Mouse (Mus musculus) MEL (cell line): ENCODE measurements at regions not wholly inside any gene's neighbourhood (a gene's known extent, or its start where the extent isn't known, plus 50 kb on each side); places are given as distances from the start of the nearest gene placed in this dataset.

Source experiments
- DNase-seq: peaks from one replicate; pipeline ENCODE4 v3.0.0; 2011; ENCODE audit warnings: low read depth, low spot score
- H3K27ac ChIP-seq: 2 replicates; pipeline ENCODE4 v1.5.1; 2012; ENCODE audit warnings: low read depth, mild to moderate bottlenecking, control low read depth, low read length, moderate library complexity; ENCODE audit not compliant: control insufficient read depth
- H3K27me3 ChIP-seq, 2 experiments: fragments of 150-350 bp in 1 of 2; sonication (generic) in 1 of 2; 2 replicates each; pipeline ENCODE4 v1.6.1; 2012; ENCODE audit warnings: low read length in 2 of 2, mild to moderate bottlenecking in 2 of 2, improper control_type of control experiment in 1 of 2, moderate library complexity in 1 of 2; ENCODE audit not compliant: insufficient read depth in 2 of 2, control insufficient read depth in 1 of 2
- H3K36me3 ChIP-seq, 2 experiments: 2 replicates each; pipeline ENCODE4 v1.6.1; 2012 to 2014; ENCODE audit warnings: low read length in 2 of 2, improper control_type of control experiment in 1 of 2, inconsistent platforms in 1 of 2, mild to moderate bottlenecking in 1 of 2; ENCODE audit not compliant: insufficient read depth in 2 of 2, control insufficient read depth in 1 of 2
- H3K4me1 ChIP-seq, 2 experiments: fragments of 150-350 bp in 1 of 2; sonication (generic) in 1 of 2; 2 replicates each; pipeline ENCODE4 v1.6.1; 2012; ENCODE audit warnings: low read length in 2 of 2, improper control_type of control experiment in 1 of 2, mild to moderate bottlenecking in 1 of 2; ENCODE audit not compliant: insufficient read depth in 2 of 2, control insufficient read depth in 1 of 2
- H3K4me3 ChIP-seq, 2 experiments: fragments of 150-350 bp in 1 of 2; sonication (generic) in 1 of 2; 2 replicates each; pipeline ENCODE4 v1.5.1; 2012; ENCODE audit warnings: low read depth in 2 of 2, low read length in 2 of 2, mild to moderate bottlenecking in 2 of 2, moderate library complexity in 2 of 2, control low read depth in 1 of 2, improper control_type of control experiment in 1 of 2; ENCODE audit not compliant: control insufficient read depth in 1 of 2, insufficient read depth in 1 of 2
- H3K79me2 ChIP-seq: 2 replicates; pipeline ENCODE4 v1.6.1; 2012; ENCODE audit warnings: mild to moderate bottlenecking, low read length, moderate library complexity; ENCODE audit not compliant: control insufficient read depth, poor library complexity, insufficient read depth
- H3K9ac ChIP-seq: 2 replicates; pipeline ENCODE4 v1.6.1; 2012; ENCODE audit warnings: low read depth, mild to moderate bottlenecking, control low read depth, low read length, moderate library complexity; ENCODE audit not compliant: control insufficient read depth, poor library complexity, severe bottlenecking
- H3K9me3 ChIP-seq: fragments of 150-350 bp; sonication (generic); replicated peaks from 2 replicates; pipeline ENCODE4 v1.6.1; 2012; ENCODE audit warnings: mild to moderate bottlenecking, low read length, improper control_type of control experiment, moderate library complexity; ENCODE audit not compliant: insufficient read depth
- BHLHE40 ChIP-seq: IDR thresholded peaks from 2 replicates; pipeline ENCODE4 v1.6.1; 2012; ENCODE audit warnings: low read depth, mild to moderate bottlenecking, inconsistent platforms, low read length, improper control_type of control experiment, borderline replicate concordance
- CTCF ChIP-seq, 3 experiments: IDR thresholded peaks in 2 of 3; conservative IDR thresholded peaks in 1 of 3; 2 replicates each; pipeline ENCODE4 v1.5.1; 2011 to 2012; ENCODE audit warnings: low read length in 3 of 3, low read depth in 2 of 3, mild to moderate bottlenecking in 2 of 3, improper control_type of control experiment in 1 of 3, inconsistent platforms in 1 of 3, mixed read lengths in 1 of 3, moderate library complexity in 1 of 3; ENCODE audit not compliant: control insufficient read depth in 1 of 3, insufficient read depth in 1 of 3, poor library complexity in 1 of 3, severe bottlenecking in 1 of 3
- EP300 ChIP-seq, 2 experiments: IDR thresholded peaks; 2 replicates each; pipeline ENCODE4 v1.6.1; 2011; ENCODE audit warnings: improper control_type of control experiment in 2 of 2, low read length in 2 of 2, low read depth in 1 of 2, mild to moderate bottlenecking in 1 of 2
- GATA1 ChIP-seq: IDR thresholded peaks from 2 replicates; pipeline ENCODE4 v1.6.1; 2011; ENCODE audit warnings: low read depth, low read length, improper control_type of control experiment
- MAFK ChIP-seq: IDR thresholded peaks from 2 replicates; pipeline ENCODE4 v1.6.1; 2011; ENCODE audit warnings: low read depth, mild to moderate bottlenecking, low read length, improper control_type of control experiment, borderline replicate concordance
- MAX ChIP-seq: IDR thresholded peaks from 2 replicates; pipeline ENCODE4 v1.6.1; 2011; ENCODE audit warnings: low read length, improper control_type of control experiment
- MEF2A ChIP-seq: IDR thresholded peaks from 2 replicates; pipeline ENCODE4 v1.6.1; 2014; ENCODE audit warnings: low read depth, mild to moderate bottlenecking, inconsistent platforms, low read length, improper control_type of control experiment; ENCODE audit not compliant: poor library complexity, insufficient replicate concordance, severe bottlenecking; ENCODE audit errors: extremely low read depth
- MYC ChIP-seq: IDR thresholded peaks from 2 replicates; pipeline ENCODE4 v1.6.1; 2011; ENCODE audit warnings: low read depth, mild to moderate bottlenecking, low read length, improper control_type of control experiment, moderate library complexity
- NELFE ChIP-seq: IDR thresholded peaks from 2 replicates; pipeline ENCODE4 v1.6.1; 2011; ENCODE audit warnings: low read depth, low read length, improper control_type of control experiment
- RCOR1 ChIP-seq: IDR thresholded peaks from 2 replicates; pipeline ENCODE4 v1.6.1; 2012; ENCODE audit warnings: low read depth, mild to moderate bottlenecking, inconsistent platforms, low read length, improper control_type of control experiment
- SIN3A ChIP-seq: IDR thresholded peaks from 2 replicates; pipeline ENCODE4 v1.6.1; 2012; ENCODE audit warnings: low read length, improper control_type of control experiment, inconsistent platforms
- TAL1 ChIP-seq: IDR thresholded peaks from 2 replicates; pipeline ENCODE4 v1.6.1; 2012; ENCODE audit warnings: mild to moderate bottlenecking, inconsistent platforms, low read length, moderate library complexity, mixed read lengths
- TBP ChIP-seq: IDR thresholded peaks from 2 replicates; pipeline ENCODE4 v1.8.0; 2011; ENCODE audit warnings: low read depth, low read length, improper control_type of control experiment
- UBTF ChIP-seq: IDR thresholded peaks from 2 replicates; pipeline ENCODE4 v1.6.1; 2012; ENCODE audit warnings: low read depth, mild to moderate bottlenecking, inconsistent platforms, low read length, improper control_type of control experiment, moderate library complexity, borderline replicate concordance; ENCODE audit not compliant: insufficient read depth
- USF2 ChIP-seq, 2 experiments: IDR thresholded peaks; 2 replicates each; pipeline ENCODE4 v1.6.1; 2011 to 2012; ENCODE audit warnings: improper control_type of control experiment in 2 of 2, low read length in 2 of 2, borderline replicate concordance in 1 of 2, inconsistent platforms in 1 of 2, low read depth in 1 of 2, mild to moderate bottlenecking in 1 of 2; ENCODE audit not compliant: insufficient read depth in 1 of 2
- ZC3H11A ChIP-seq: IDR thresholded peaks from 2 replicates; pipeline ENCODE4 v1.6.1; 2012; ENCODE audit warnings: low read depth, mild to moderate bottlenecking, inconsistent platforms, low read length, improper control_type of control experiment
- ZKSCAN1 ChIP-seq: IDR thresholded peaks from 2 replicates; pipeline ENCODE4 v1.6.1; 2012; ENCODE audit warnings: low read depth, mild to moderate bottlenecking, inconsistent platforms, low read length, improper control_type of control experiment, moderate library complexity
- ZMIZ1 ChIP-seq: IDR thresholded peaks from 2 replicates; pipeline ENCODE4 v1.6.1; 2012; ENCODE audit warnings: low read depth, mild to moderate bottlenecking, inconsistent platforms, low read length, improper control_type of control experiment, moderate library complexity

GRCm38 (mm10) chr3:131891941-131892340 is 193.2 kb upstream of the Dkk2 start:
- Histone ChIP-seq H3K27me3 (no peaks in the 10 kb centered on the region), H3K27ac (no peak overlapping the region), H3K79me2 (no peaks in the 10 kb centered on the region), H3K9me3 (no peaks in the 10 kb centered on the region), H3K9ac (no peak overlapping the region), H3K4me1 (no peaks in the 10 kb centered on the region), H3K4me3 (no peak overlapping the region), H3K36me3 (no peaks in the 10 kb centered on the region)
- TF ChIP-seq ZMIZ1 (no peak), MAX (no peak), NELFE (no peak), ZC3H11A (no peak), TBP (no peak), MYC (no peak)
- DNase-seq, result no peak

DNA sequence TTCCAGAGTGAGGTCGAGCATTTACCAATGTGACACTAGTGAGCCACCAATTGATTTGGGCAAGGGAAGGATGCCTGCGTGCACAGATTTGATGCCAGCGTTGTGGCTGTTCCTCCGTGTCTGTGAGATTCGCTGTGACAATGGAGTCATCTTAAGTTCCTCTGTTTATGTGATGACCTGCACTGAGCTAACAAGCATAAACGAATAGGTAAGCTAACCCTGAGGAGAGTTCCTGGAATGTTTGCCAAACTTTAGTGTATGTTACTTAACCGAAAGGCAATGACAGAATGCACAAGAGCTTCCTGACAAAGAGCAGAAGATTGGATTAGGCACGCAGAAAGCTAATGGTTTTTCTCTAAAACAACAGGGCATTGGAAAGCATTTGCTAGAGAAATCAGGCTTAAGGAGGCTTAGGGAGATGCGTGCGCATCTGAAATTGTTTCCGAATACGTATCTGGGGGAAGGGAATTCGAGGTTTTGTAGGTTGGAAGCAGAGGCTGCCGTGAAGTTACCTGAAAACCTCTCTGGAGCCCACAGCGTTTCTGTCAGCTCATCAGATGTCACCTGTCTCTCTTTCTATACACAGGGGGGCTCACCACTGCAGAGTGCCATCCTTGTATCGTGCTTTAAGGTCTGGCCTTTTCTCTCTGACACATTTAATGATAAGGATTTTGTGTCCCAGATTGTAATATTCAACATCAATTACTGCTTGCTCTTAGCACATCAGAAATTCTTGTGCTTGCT is 191.9 kb upstream of the Dkk2 start:
- TF ChIP-seq UBTF, result no peak
- no peak for TF ChIP-seq ZC3H11A
- TF ChIP-seq TAL1, result no peak
- no peak for TF ChIP-seq USF2 (IDR thresholded peaks at IDR 0.05; ENCODE audit: borderline replicate concordance in 1 of 2, insufficient read depth in 1 of 2, low read depth in 1 of 2, low read length in 2 of 2)
- H3K27me3 ChIP-seq, result no peaks in the 10 kb centered on the region
- H3K4me3 ChIP-seq, result no peak overlapping the region
- no peak for DNase-seq
- no peaks in the 10 kb centered on the region for H3K79me2 ChIP-seq
- no peak overlapping the region for H3K27ac ChIP-seq
- no peaks in the 10 kb centered on the region for H3K9me3 ChIP-seq
- no peaks in the 10 kb centered on the region for H3K4me1 ChIP-seq
- H3K9ac ChIP-seq, result no peak overlapping the region
- H3K36me3 ChIP-seq, result no peaks in the 10 kb centered on the region

DNA sequence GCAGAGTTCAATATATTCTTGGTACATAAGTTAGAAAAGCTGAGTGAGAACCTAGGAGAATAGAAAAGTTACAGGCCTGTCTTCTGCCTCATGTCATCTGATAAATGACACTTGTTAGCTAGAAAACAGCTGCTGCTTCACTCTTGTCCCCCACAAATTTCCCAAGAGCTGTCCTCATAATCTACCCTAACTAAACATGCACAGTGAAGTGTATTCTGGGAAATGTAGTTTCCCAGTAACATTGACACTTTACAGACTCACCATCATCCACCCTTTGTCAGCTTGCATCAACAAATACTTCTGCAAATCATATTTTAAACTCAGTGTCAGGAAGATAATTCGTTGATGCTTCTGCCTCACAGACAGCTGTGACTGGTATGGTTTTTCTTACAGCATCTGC is 190.0 kb upstream of the Dkk2 start:
- no peak overlapping the region for H3K4me3 ChIP-seq
- DNase-seq, result no peak
- no peaks in the 10 kb centered on the region for H3K36me3 ChIP-seq
- no peaks in the 10 kb centered on the region for H3K9me3 ChIP-seq
- no peak overlapping the region for H3K27ac ChIP-seq
- H3K4me1 ChIP-seq, result no peaks in the 10 kb centered on the region
- no peaks in the 10 kb centered on the region for H3K79me2 ChIP-seq
- TF ChIP-seq MAX (no peak), RCOR1 (no peak), GATA1 (no peak), BHLHE40 (no peak), ZMIZ1 (no peak), EP300 (IDR thresholded peaks at IDR 0.05; ENCODE audit: low read depth in 1 of 2, low read length in 2 of 2) (no peak), ZC3H11A (no peak), CTCF (IDR thresholded peaks at IDR 0.05 in 2 of 3, conservative IDR thresholded peaks at IDR 0.05 in 1 of 3; ENCODE audit: control insufficient read depth in 1 of 3, insufficient read depth in 1 of 3, low read depth in 2 of 3, low read length in 3 of 3, poor library complexity in 1 of 3, severe bottlenecking in 1 of 3) (no peak), NELFE (no peak), TBP (no peak), SIN3A (no peak), MAFK (no peak), MEF2A (no peak), ZKSCAN1 (no peak)
- TF ChIP-seq, all 39 proteins: peak for 0
- no peak overlapping the region for H3K9ac ChIP-seq
- H3K27me3 ChIP-seq, result no peaks in the 10 kb centered on the region
